Mouse (Mus musculus) midbrain, embryonic 13.5 days (tissue): ENCODE measurements around the gene Camta1. TPM values are rescaled to one million over a fixed set of nuclear protein-coding genes. Genes with fewer than 3 reads are reported as not detected.

Experiments
- ATAC-seq: fragments of 200-750 bp; cut with Nextera tagmentation; 2 replicates; pipeline ENCODE4 v1.8.0; 2017; ENCODE audit warnings: mild to moderate bottlenecking, moderate TSS enrichment, moderate library complexity
- H3K27ac ChIP-seq: fragments of 300-500 bp; sonication (generic); 2 replicates; pipeline ENCODE4 v1.5.1; 2015; ENCODE audit warnings: inconsistent platforms, mild to moderate bottlenecking, moderate library complexity
- H3K27me3 ChIP-seq: fragments of 300-500 bp; sonication (generic); 2 replicates; pipeline ENCODE4 v1.6.1; 2015; ENCODE audit warnings: mild to moderate bottlenecking, inconsistent platforms
- H3K36me3 ChIP-seq: fragments of 300-500 bp; sonication (generic); 2 replicates; pipeline ENCODE4 v1.6.1; 2015; ENCODE audit warnings: mild to moderate bottlenecking, inconsistent platforms
- H3K4me1 ChIP-seq: fragments of 300-500 bp; sonication (generic); replicated peaks from 2 replicates; pipeline ENCODE4 v1.6.1; 2015; ENCODE audit warnings: inconsistent platforms
- H3K4me2 ChIP-seq: fragments of 300-500 bp; sonication (generic); replicated peaks from 2 replicates; pipeline ENCODE4 v1.6.1; 2015; ENCODE audit warnings: moderate library complexity, mild to moderate bottlenecking, inconsistent platforms
- H3K4me3 ChIP-seq: fragments of 300-500 bp; sonication (generic); replicated peaks from 2 replicates; pipeline ENCODE4 v1.5.1; 2015; ENCODE audit warnings: mild to moderate bottlenecking, inconsistent platforms
- H3K9ac ChIP-seq: fragments of 300-500 bp; sonication (generic); replicated peaks from 2 replicates; pipeline ENCODE4 v1.6.1; 2015; ENCODE audit warnings: mild to moderate bottlenecking, inconsistent platforms
- H3K9me3 ChIP-seq: fragments of 300-500 bp; sonication (generic); 2 replicates; pipeline ENCODE4 v1.6.1; 2016; ENCODE audit warnings: mild to moderate bottlenecking, inconsistent platforms
- WGBS: fragments of 180-500 bp; shearing (Covaris S2); methylation state at CpG from one replicate; pipeline ENCODE4 v1.1.7; 2015; 5-methylcytosine and 5-hydroxymethylcytosine counted together
- polyA plus RNA-seq: library from polyadenylated mRNA; unstranded; fragments of >200 nt; fragmentation: Nextera tagmentation; extraction: Ambion mirVana; gene quantifications from 2 replicates; pipeline ENCODE4 v1.2.1, GENCODE M21; 2015

The Camta1 gene
- polyA plus RNA-seq, 1 experiment from 2014 or later, result 163 TPM

- Histone ChIP-seq H3K4me1 (peaks cover 29% of the 10 kb centered on the region), H3K36me3 (no peaks in the 10 kb centered on the region), H3K27me3 (no peaks in the 10 kb centered on the region), H3K9ac (no peak overlapping the region), H3K4me2 (no peak overlapping the region), H3K27ac (peak overlapping the region; percentile 25; the same call in 1 of the 2 replicates), H3K4me3 (no peak overlapping the region), H3K9me3 (no peaks in the 10 kb centered on the region)
- ATAC-seq, result 0 out of 2 replicates have a peak, but pooled peaks have one; percentile 11
- WGBS, result 70% methylated on average over 7 of the region's 7 CpGs
Observed at GRCm38 (mm10) chr4:151752551-151752950, 109.1 kb downstream of the Camta1 start.

DNA sequence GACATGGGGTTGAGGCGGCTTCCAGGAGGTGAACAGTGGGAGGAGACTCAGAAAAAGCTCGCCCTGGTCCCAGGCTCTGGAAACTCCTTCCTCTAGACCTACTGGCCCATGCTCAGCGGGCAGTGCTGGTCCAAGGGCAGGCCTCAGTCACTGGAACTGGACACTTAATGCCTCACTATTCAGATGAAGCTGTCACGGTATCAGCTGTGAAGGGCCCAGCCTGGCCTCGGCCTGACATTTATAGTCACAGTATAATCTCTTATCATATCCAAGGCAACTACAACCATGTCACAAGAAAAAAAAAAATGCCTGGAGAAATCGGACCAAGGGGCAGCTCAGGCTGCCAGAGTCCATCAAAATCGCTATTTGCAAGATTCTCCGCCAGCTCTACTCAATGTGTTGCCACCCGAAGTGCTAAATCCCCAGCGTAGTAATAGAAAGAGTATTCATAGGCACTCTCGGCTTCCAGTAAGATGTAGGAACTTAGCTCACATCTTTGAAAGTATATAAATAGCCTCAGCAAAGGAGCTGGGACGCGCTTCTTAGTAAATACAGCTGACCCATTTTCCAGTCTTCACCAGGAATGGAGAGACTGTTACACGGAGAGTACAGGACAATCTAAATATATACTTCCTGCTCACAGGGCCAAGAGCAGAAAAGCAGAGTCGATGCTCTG, 110.3 kb downstream of the Camta1 start:
- 84% methylated on average over 15 of the region's 15 CpGs for WGBS
- Histone ChIP-seq H3K36me3 (no peaks in the 10 kb centered on the region), H3K4me2 (no peak overlapping the region), H3K9ac (no peak overlapping the region), H3K4me1 (peaks cover 37% of the 10 kb centered on the region), H3K4me3 (no peak overlapping the region), H3K27me3 (no peaks in the 10 kb centered on the region), H3K27ac (0 out of 2 replicates have a peak overlapping the region, but pooled peaks have one; percentile 25), H3K9me3 (no peaks in the 10 kb centered on the region)
- no peak for ATAC-seq

DNA sequence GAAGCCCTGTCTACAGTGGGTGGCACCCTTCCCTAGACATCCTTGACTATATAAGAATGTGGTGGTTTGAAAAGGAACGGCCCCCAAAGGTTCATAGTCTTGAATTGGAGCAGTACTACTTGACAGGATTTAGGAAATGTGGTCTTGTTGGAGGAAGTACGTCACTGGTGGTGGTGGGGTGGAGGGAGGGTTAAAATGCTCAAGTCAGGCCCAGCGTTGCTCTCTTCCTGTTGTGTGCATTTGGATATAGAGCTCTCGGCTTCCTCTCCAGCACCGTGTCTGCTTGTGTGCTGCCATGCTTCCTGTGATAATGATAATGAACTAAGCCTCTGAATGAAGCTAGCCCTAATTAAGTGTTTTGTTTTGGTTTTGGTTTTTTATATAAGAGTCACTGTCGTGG, 114.0 kb downstream of the Camta1 start:
- Histone ChIP-seq H3K9ac (no peak overlapping the region), H3K9me3 (no peaks in the 10 kb centered on the region)
- 91% methylated on average over 6 of the region's 6 CpGs for WGBS

DNA sequence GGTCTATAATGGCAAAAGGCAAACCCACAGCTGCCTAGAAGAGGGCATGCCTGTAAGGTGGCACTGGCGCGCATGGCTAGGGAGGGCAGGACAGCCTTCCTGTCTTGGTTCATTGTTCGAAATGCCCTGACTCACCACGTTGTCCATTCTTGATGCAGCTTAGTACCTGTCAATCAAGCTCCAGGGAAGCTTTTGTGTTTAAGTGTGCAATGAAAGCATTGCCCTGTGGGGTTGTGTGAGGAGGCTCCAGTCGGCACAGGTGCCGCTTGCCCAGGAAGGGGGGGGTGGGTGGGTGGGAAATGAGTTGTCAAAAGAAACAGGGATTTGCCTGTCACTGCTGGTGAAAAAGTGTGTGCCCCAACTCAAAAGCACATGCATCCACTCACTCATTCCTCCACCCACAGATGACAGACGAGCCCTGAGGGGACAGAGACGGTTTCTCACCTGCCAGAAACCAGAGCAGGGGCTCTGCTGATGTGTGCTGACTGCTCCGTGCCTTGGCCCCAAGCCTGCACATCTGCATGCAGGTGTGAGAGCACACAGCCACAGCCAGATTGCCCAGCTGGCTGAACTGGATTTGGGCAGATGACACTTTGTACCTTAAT, 115.6 kb downstream of the Camta1 start:
- WGBS, result 32% methylated on average over 9 of the region's 9 CpGs

More for the DNA sequence above, 114.0 kb downstream of the Camta1 start:
- no peak overlapping the region for H3K4me3 ChIP-seq
- H3K27me3 ChIP-seq, result no peaks in the 10 kb centered on the region
- peaks cover 27% of the 10 kb centered on the region for H3K4me1 ChIP-seq
- H3K36me3 ChIP-seq, result no peaks in the 10 kb centered on the region
- H3K27ac ChIP-seq, result no peak overlapping the region
- no peak for ATAC-seq
- no peak overlapping the region for H3K4me2 ChIP-seq

GRCm38 (mm10) chr4:151741249-151742137, 120.2 kb downstream of the Camta1 start:
- Histone ChIP-seq H3K27me3 (no peaks in the 10 kb centered on the region), H3K4me2 (peak overlapping the region; percentile 9; the same call in 1 of the 2 replicates), H3K27ac (peak overlapping the region; percentile 32; the same call in 1 of the 2 replicates), H3K36me3 (no peaks in the 10 kb centered on the region), H3K4me3 (no peak overlapping the region), H3K9me3 (no peaks in the 10 kb centered on the region), H3K4me1 (peaks cover 31% of the 10 kb centered on the region), H3K9ac (no peak overlapping the region)
- no peak for ATAC-seq
- WGBS, result 55% methylated on average over 20 of the region's 20 CpGs

More for the DNA sequence above, 115.6 kb downstream of the Camta1 start:
- Histone ChIP-seq H3K27me3 (no peaks in the 10 kb centered on the region), H3K9me3 (no peaks in the 10 kb centered on the region), H3K27ac (no peak overlapping the region), H3K4me3 (no peak overlapping the region), H3K9ac (no peak overlapping the region), H3K36me3 (no peaks in the 10 kb centered on the region), H3K4me2 (no peak overlapping the region), H3K4me1 (peaks cover 28% of the 10 kb centered on the region)
- ATAC-seq, result no peak

- Histone ChIP-seq H3K36me3 (no peaks in the 10 kb centered on the region), H3K9ac (no peak overlapping the region), H3K9me3 (no peaks in the 10 kb centered on the region), H3K27ac (no peak overlapping the region), H3K4me1 (peaks cover 25% of the 10 kb centered on the region), H3K4me2 (no peak overlapping the region), H3K27me3 (no peaks in the 10 kb centered on the region), H3K4me3 (no peak overlapping the region)
- 0 out of 2 replicates have a peak, but pooled peaks have one; percentile 18 for ATAC-seq
- WGBS, result 83% methylated on average over 11 of the region's 12 CpGs
Observed at GRCm38 (mm10) chr4:151739348-151739956, 122.2 kb downstream of the Camta1 start.

- H3K36me3 ChIP-seq, result no peaks in the 10 kb centered on the region
- H3K27me3 ChIP-seq, result no peaks in the 10 kb centered on the region
- peaks cover 25% of the 10 kb centered on the region for H3K4me1 ChIP-seq
- H3K9ac ChIP-seq, result no peak overlapping the region
- no peak overlapping the region for H3K4me3 ChIP-seq
- 75% methylated on average over 11 of the region's 11 CpGs for WGBS
- no peaks in the 10 kb centered on the region for H3K9me3 ChIP-seq
- ATAC-seq, result no peak
- no peak overlapping the region for H3K4me2 ChIP-seq
- no peak overlapping the region; the same call in 1 of the 2 replicates for H3K27ac ChIP-seq
Observed at GRCm38 (mm10) chr4:151738875-151739274, 122.8 kb downstream of the Camta1 start.

- no peak overlapping the region for H3K27ac ChIP-seq
- H3K4me3 ChIP-seq, result no peak overlapping the region
- WGBS, result 81% methylated on average over 5 of the region's 5 CpGs
- H3K4me2 ChIP-seq, result no peak overlapping the region
- H3K9ac ChIP-seq, result no peak overlapping the region
- peaks cover 27% of the 10 kb centered on the region for H3K4me1 ChIP-seq
- no peaks in the 10 kb centered on the region for H3K27me3 ChIP-seq
- no peaks in the 10 kb centered on the region for H3K9me3 ChIP-seq
- H3K36me3 ChIP-seq, result no peaks in the 10 kb centered on the region
- no peak for ATAC-seq
Observed at GRCm38 (mm10) chr4:151738280-151738679, 123.4 kb downstream of the Camta1 start.

DNA sequence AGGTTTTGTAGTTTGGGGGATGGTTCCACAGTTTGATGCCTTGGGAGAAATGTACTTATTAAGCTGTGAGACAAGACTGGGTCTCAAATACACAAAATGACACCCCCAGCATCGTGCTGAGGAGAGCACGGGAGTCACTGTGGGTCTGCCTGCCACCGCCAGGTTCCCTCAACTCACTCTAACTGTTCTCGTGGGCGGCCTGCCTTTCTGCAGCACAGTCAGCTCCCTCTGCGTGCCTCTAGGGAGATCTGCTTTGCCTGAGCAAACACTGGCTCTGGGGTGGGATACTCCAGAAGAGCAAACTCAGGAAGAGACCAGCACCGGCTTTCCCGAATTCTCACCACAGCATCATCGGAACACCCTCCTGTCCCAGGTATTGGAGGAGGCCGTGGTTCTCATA, 129.0 kb downstream of the Camta1 start:
- H3K4me2 ChIP-seq, result no peak overlapping the region
- H3K4me3 ChIP-seq, result no peak overlapping the region
- WGBS, result 71% methylated on average over 10 of the region's 10 CpGs
- H3K27me3 ChIP-seq, result no peaks in the 10 kb centered on the region
- peaks cover 13% of the 10 kb centered on the region for H3K4me1 ChIP-seq
- H3K27ac ChIP-seq, result peak overlapping the region; percentile 25; the same call in 1 of the 2 replicates
- H3K9ac ChIP-seq, result no peak overlapping the region
- no peak for ATAC-seq
- no peaks in the 10 kb centered on the region for H3K9me3 ChIP-seq
- no peaks in the 10 kb centered on the region for H3K36me3 ChIP-seq

DNA sequence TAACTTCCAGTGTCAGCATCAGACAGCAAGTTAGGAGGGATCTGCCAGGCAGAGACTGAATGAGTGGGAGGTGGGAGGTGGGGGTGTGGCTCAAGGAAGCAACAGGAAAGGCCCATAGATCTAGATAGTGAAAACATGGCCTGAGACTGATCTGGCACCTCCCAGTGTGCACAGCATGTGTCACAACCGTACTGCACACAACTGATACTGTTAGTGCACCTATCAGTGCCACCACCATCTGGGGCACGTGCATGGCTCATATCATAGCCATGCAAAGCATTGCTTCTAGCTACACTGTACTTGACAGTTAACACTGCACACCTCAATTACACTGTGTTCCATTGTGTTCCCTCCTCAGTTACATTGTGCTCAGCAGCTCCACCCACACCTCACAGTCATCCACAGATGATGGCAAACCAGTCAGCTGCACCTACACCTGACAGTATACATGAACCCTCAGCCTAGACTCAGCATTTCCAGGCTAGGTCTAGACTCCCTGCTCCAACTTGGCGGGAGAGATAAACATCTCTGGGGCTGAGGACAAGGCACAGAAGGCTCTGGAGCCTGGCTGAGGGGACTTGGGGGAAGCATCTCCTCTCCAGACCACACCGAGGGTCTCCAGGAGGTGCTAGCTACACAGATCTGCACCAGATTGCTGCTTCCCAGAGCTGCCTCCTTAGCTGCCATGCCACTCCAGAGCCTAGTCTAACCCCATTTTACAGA, 131.5 kb downstream of the Camta1 start:
- Histone ChIP-seq H3K9me3 (no peaks in the 10 kb centered on the region), H3K4me2 (no peak overlapping the region), H3K9ac (no peak overlapping the region), H3K4me1 (peaks cover 24% of the 10 kb centered on the region), H3K36me3 (no peaks in the 10 kb centered on the region), H3K27me3 (no peaks in the 10 kb centered on the region), H3K27ac (no peak overlapping the region), H3K4me3 (no peak overlapping the region)
- 86% methylated on average over 4 of the region's 4 CpGs for WGBS
- no peak for ATAC-seq

- no peaks in the 10 kb centered on the region for H3K27me3 ChIP-seq
- ATAC-seq, result no peak
- H3K9ac ChIP-seq, result no peak overlapping the region
- H3K4me2 ChIP-seq, result no peak overlapping the region
- WGBS, result 84% methylated on average over 4 of the region's 4 CpGs
- no peaks in the 10 kb centered on the region for H3K9me3 ChIP-seq
- H3K4me1 ChIP-seq, result peaks cover 24% of the 10 kb centered on the region
- H3K4me3 ChIP-seq, result no peak overlapping the region
- H3K36me3 ChIP-seq, result no peaks in the 10 kb centered on the region
- no peak overlapping the region for H3K27ac ChIP-seq
Observed at GRCm38 (mm10) chr4:151729116-151729515, 132.6 kb downstream of the Camta1 start.
